Mouse (Mus musculus) gastrocnemius, adult 18-20 months (tissue): ENCODE measurements around the gene Sbpl. TPM values are rescaled to one million over a fixed set of nuclear protein-coding genes. Genes with fewer than 3 reads are reported as not detected.
"Not testable (repeated sequence)": the region's sequence is repeated elsewhere in the genome, so short reads cannot be mapped to it uniquely, and the experiment has no call there.

ENCODE experiments used
- DNase-seq: peaks from one replicate; pipeline ENCODE4 v3.0.0; 2021; ENCODE audit warnings: low spot score
- total RNA-seq, 2 experiments: library from RNA; stranded (reverse); gene quantifications; 2 replicates each; pipeline ENCODE4 v1.2.3; 2021

Gene Sbpl
- total RNA-seq, 2 experiments from 2014 or later, result not detected

DNA sequence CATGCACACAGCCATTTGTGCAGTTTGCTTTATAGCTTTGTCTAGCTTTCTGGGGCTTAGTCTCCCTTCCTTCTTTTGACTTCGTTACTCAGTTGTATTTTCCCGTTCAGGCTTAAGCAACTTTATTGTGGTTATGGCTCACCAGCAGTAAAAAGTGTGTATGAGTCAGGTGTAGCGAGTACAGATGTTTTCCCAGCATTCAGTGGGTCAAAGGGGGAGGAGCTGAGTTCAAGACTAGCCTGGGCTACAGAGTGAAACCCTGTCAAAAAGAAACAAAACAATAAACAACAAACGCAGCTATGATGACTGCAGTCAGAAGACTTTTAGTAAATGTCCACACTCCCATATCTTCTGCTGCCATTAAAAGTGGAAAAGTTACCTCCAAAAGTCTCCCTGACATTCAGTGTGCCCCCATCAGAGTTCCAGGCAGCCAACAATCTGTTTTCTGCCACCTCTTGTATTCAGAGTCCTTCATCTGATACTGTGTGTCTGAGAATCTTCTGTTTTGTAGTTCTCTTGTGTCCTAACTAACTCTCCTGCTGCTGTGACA lies 6.6 kb upstream of the Sbpl start:
- DNase-seq, result no peak

DNA sequence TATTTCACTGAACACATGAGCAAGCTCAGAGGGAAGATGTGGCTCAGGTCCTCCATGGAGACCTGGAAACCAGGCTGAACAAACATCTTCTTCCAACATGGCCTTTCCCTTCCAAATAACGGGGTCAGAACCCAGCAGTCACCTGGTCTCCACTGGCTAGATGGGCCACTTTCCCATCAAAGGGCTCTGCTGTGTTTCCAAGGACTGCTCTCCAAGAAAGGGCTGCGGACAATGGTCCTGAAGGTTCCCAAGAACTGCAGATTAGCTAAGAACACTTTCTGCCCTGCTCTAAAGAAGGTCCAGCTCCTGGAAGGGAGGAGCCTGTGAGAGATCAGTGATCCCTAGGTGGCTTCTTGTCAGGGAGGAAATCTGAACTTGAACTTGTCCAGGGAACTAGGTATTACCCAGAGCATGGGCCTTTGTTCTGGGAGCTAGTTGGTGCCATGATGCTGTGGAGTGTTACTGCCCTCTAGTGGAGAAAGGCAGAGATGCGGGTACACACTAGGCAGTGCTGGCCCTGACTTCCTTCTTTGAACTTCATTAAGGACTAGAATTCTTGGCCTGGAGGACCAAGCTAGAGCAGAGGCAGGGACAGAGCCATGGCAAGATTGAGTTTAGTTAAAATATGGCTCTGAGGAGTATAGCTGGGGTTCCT lies 5.1 kb upstream of the Sbpl start:
- DNase-seq, result peak; percentile 76

DNA sequence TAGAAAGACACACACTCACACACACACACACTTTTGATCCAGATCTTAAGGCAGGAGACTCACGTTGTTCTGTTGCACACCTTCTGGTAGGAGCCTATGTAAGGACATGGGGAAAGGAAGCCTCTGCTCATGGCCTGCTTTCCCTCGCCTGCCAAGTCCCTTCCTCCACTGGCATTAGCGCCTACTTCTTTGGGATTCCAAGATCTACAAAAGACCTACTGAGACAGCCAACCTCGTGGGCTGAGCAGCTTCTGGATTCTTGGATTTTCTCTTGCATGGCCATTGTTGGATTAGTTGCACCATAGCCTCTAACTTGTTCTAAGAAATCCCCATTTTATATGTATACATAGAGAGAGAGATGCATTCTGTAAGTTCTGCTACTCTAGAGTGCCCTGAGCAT lies 4.2 kb downstream of the Sbpl start:
- not testable (repeated sequence) for DNase-seq

DNA sequence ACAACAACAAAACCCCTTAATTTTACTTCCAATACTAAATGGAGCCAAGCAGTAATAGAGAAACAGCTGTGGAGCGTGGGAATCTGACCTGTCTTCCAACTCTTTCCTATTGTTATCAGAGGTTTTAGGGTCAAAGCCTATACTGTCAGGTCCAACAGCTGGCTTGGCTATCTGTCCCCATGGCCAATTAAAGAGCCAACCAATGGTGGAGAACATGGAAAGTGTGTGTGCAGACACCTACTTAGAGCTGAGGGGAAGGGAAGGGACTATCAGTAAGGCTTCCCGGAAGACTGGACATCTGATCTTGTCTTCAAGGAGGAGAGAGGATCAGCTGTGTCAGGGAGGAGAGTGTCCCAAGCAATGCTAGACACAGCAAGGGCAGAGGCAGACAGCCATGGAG lies 6.0 kb downstream of the Sbpl start:
- DNase-seq, result no peak

DNA sequence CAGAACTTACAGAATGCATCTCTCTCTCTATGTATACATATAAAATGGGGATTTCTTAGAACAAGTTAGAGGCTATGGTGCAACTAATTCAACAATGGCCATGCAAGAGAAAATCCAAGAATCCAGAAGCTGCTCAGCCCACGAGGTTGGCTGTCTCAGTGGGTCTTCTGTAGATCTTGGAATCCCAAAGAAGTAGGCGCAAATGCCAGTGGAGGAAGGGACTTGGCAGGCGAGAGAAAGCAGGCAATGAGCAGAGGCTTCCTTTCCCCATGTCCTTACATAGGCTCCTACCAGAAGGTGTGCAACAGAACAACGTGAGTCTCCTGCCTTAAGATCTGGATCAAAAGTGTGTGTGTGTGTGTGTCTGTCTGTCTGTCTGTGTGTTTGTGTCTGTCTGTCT lies 7.6 kb downstream of the Sbpl start:
- DNase-seq, result not testable (repeated sequence)

DNA sequence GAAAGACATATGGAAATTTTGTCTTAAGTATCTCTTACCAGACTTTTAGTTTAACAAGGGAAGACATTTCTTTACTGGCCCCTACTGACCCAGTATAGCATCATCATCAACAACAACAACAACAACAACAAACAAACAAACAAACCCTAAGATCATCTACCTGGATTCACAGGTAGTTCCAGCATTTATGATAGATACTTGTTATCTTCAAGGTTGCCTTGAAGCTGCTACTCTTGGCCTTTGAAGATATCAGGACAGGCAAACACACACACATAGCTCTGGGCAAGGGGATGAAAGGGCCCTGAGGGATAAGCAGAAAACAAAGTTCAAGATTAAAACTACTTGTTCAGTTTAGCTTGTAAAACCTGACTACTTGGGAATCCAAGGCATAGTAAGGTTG lies 13.7 kb downstream of the Sbpl start, which contains the start of gene Sbp:
TSS of gene Sbp (plus strand) at position 301 of the 400 bp plus-strand sequence.
- DNase-seq, result no peak

DNA sequence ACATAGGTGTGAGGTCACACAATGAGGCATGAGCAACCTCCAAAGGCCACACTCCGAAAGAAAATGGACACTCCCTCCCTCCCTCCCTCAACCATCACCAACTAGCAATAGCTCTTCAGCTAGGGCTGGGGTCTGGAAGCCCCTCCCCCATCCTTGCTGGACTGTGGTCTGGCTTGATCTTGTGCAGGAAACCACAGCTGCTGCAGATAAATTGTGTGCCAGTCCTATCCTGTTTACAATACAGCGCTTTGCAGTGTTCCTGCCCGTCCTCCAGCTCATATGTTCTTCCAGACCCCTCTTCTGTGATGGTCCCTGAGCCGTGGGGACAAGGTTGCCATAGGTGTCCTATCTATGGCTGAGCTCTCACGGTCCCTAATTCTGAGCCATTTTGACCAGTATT lies 23.9 kb downstream of the Sbpl start:
- no peak for DNase-seq

DNA sequence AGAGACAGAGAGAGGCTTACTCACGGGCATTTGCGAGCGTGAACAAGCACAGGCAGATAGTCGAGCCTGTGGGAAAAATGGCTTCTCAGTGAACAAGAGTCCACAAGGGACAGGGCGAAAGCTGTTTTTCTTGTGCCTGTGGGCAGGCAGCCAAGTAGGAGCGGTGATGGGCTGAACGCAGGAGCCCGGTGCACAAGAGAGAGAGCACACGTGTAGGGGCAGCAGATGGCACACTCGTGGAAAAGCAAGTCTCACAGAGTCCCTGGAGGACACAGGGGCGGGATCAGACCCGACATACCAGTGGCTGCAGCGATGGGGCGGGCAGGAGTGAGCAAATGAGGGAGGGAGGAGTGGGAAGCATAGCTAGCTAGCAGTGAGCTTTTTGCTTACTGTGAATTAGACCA lies 30.0 kb downstream of the Sbpl start:
- DNase-seq, result peak; percentile 27

DNA sequence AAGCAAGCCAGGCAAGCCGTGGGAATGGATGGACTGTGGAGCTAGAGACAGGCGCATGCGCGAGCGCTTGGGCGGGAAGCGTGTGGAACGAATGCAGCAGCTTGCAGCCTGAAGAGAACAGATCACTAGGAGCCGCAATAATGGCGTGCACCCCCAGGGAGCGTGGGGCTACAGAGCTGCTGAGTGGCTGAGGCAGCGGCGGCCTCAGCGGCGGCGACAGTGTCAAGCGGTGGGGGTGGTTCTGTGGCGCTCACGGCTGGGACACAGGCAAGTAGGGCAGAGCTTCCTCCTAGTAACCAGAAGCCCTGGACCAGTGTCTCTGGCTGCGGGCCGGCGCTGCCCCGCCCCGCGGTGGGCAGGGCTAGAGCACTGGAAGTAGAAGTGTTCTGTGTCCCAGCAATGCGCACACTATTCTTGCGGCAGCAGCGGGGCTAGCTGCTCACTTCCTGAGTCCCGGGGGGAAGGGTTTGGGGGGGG lies 30.5 kb downstream of the Sbpl start:
- DNase-seq, result peak; percentile 90

DNA sequence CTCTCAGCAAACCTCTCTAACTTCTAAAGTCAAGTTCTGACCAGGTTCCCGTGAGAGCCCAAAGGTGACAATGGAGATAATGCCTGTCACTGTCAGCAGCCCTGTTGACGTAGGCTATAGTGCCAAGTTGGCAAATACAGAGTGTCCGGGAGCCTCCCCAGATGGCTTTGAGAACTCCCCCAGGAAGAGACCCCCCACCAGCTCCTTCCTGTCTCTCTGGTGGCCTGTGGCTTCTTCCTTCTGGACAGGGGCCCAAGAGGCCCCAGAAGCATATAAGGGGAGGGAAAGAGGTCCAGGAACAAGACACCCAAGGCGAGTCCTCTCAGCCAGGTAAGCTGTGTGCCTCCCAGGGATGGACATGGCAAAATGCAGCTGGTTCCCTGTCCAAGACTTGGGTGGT lies 37.9 kb downstream of the Sbpl start, which contains the start of gene Dcpp3:
TSS of gene Dcpp3 (plus strand) at position 301 of the 400 bp plus-strand sequence.
- DNase-seq, result not testable (repeated sequence)

Other genes with a start within 250 kb of the Sbpl start
- gene 1520401A03Rik, start 232.5 kb downstream of the Sbpl start, total RNA-seq, result not detected
- gene Pkmyt1, start 228.9 kb downstream of the Sbpl start, total RNA-seq, result under 1 TPM; 0.32 to 0.57 TPM
- gene Paqr4, start 214.4 kb downstream of the Sbpl start, total RNA-seq, result 1 to 10 TPM; 2.3 to 2.8 TPM
- not detected for gene Kremen2, start 209.4 kb downstream of the Sbpl start, total RNA-seq
- gene Flywch1, start 183.7 kb downstream of the Sbpl start, total RNA-seq, result 10 to 100 TPM; 50.0 to 59.2 TPM
- gene Flywch2, start 169.2 kb downstream of the Sbpl start, total RNA-seq, result not detected
- 100 to 1,000 TPM; 145 to 160 TPM for gene Srrm2, start 164.7 kb downstream of the Sbpl start, total RNA-seq
- 100 to 1,000 TPM; 394 to 418 TPM for gene Elob, start 126.1 kb downstream of the Sbpl start, total RNA-seq
- gene Prss33, start 119.2 kb downstream of the Sbpl start, total RNA-seq, result not detected
- gene Prss32, start 111.4 kb downstream of the Sbpl start, total RNA-seq, result not detected
- gene Prss41, start 111.1 kb downstream of the Sbpl start, total RNA-seq, result not detected
- gene Prss21, start 87.2 kb downstream of the Sbpl start, total RNA-seq, result not detected
- gene Dcpp1, start 74.4 kb downstream of the Sbpl start, total RNA-seq, result not detected
- not detected for gene Dcpp2, start 74.4 kb downstream of the Sbpl start, total RNA-seq
- not detected for gene Dcpp3, start 37.8 kb downstream of the Sbpl start, total RNA-seq
- not detected for gene Sbp, start 13.6 kb downstream of the Sbpl start, total RNA-seq
- gene Prss30, start 25.3 kb upstream of the Sbpl start, total RNA-seq, result not detected
- not detected for gene Prss22, start 42.8 kb upstream of the Sbpl start, total RNA-seq
- gene Prss27, start 82.9 kb upstream of the Sbpl start, total RNA-seq, result not detected
- gene Kctd5, start 118.2 kb upstream of the Sbpl start, total RNA-seq, result 1 to 10 TPM; 6.1 to 7.8 TPM
- 10 to 100 TPM; 31.2 to 40.1 TPM for gene Pdpk1, start 195.7 kb upstream of the Sbpl start, total RNA-seq
- 1 to 10 TPM; 9.1 to 9.2 TPM for gene Amdhd2, start 208.5 kb upstream of the Sbpl start, total RNA-seq
- 100 to 1,000 TPM; 151 to 164 TPM for gene Atp6v0c, start 214.4 kb upstream of the Sbpl start, total RNA-seq